Comparison of ENCODE assay signal across 8 mouse cellular contexts in the genomic region with DNA sequence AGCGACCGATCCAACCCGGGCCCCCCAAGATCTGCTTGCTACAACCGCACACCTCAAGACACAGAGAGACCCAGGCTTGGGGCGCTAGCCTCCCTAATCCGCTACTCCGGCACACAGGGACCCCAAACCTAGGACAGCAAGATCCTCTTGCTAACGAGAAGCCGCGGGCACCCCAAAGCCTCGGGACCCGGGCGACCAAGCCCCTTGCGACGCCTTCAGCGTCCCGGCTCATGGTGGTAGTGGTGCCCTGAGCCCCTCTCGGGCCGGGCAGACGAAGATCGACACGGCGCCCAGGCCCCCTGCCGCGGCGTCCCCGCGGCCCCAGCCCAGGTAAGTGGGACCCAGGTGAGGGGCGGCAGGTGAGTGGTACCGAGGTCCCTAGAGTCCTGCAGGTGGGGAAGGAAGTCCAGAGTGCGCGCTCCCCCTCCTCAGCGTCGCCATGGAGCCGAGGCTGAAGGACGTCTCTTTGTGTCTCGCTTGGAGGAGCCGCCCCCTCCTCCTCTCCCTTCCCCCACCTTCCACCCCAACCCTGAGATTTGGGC. TPM values are rescaled to one million over a fixed set of nuclear protein-coding genes. Genes with fewer than 3 reads are reported as not detected.
A peak's percentile ranks its signal among the peaks of the same experiment; 100 is the strongest.
DNase-seq lines count a peak whose midpoint lies in the region; ATAC-seq and TF ChIP-seq lines count a peak whose summit lies in the region.

No protein-coding gene starts in this region.

- H3K9ac ChIP-seq in heart, embryonic 14.5 days (ENCODE audit: low read length): peak overlapping the region; percentile 86
- H3K9ac ChIP-seq in MEL (ENCODE audit: control insufficient read depth, low read depth, low read length, poor library complexity, severe bottlenecking): peak overlapping the region; percentile 72
- H3K9ac ChIP-seq in neural tube, embryonic 14.5 days (replicated peaks; ENCODE audit: low read depth, low read length): peak overlapping the region; percentile 100

- no peak; a peak in 1 of 4 replicates for TF ChIP-seq POLR2A in MEL (IDR thresholded peaks at IDR 0.05; ENCODE audit: control insufficient read depth in 1 of 2, insufficient read depth in 1 of 2, low read depth in 1 of 2, low read length in 2 of 2, poor library complexity in 1 of 2)

- intact Hi-C loops in heart, postnatal 36 days (cut with DNase I): no loop called here

- 0 out of 2 replicates have a peak, but pooled peaks have one; percentile 3 for ATAC-seq in heart, embryonic 14.5 days (ENCODE audit: insufficient number of reproducible peaks, insufficient read depth, low FRiP score, low read depth)
- peak; percentile 30 for ATAC-seq in neural tube, embryonic 14.5 days (ENCODE audit: low read depth)
- ATAC-seq in monocyte, adult 5-6 weeks (replicated peaks; ENCODE audit: insufficient number of reproducible peaks, low FRiP score, low TSS enrichment, poor library complexity, severe bottlenecking): no peak

- peak overlapping the region; percentile 38 to 41; a peak in 2 of 4 replicates for H3K27ac ChIP-seq in heart, embryonic 14.5 days (replicated peaks in 1 of 2; ENCODE audit: control insufficient read depth in 1 of 2, insufficient read depth in 1 of 2, low read depth in 2 of 2, low read length in 2 of 2)
- no peak overlapping the region for H3K27ac ChIP-seq in MEL (ENCODE audit: control insufficient read depth, low read depth, low read length)
- peak overlapping the region; percentile 99 for H3K27ac ChIP-seq in forebrain, embryonic 10.5 days
- H3K27ac ChIP-seq in neural tube, embryonic 14.5 days (ENCODE audit: low read depth, low read length): peak overlapping the region; percentile 97

- TF ChIP-seq EP300 in MEL (IDR thresholded peaks at IDR 0.05; ENCODE audit: low read depth in 1 of 2, low read length in 2 of 2): no peak

- under 1% methylated on average over 36 of the region's 38 CpGs for WGBS in heart, embryonic 14.5 days
- 1% methylated on average over 38 of the region's 38 CpGs for WGBS in forebrain, embryonic 10.5 days
- under 1% methylated on average over 36 of the region's 38 CpGs for WGBS in neural tube, embryonic 14.5 days

- peaks cover 3 to 29% of the 10 kb centered on the region in 2 experiments; a peak in 3 of 4 replicates for H3K4me1 ChIP-seq in heart, embryonic 14.5 days (ENCODE audit: control insufficient read depth in 2 of 2, insufficient read depth in 2 of 2, low read length in 2 of 2)
- peaks cover 0 to 11% of the 10 kb centered on the region in 2 experiments; a peak in 2 of 4 replicates for H3K4me1 ChIP-seq in MEL (ENCODE audit: control insufficient read depth in 1 of 2, insufficient read depth in 2 of 2, low read length in 2 of 2)
- H3K4me1 ChIP-seq in forebrain, embryonic 10.5 days: peaks cover 67% of the 10 kb centered on the region
- peaks cover 35% of the 10 kb centered on the region for H3K4me1 ChIP-seq in neural tube, embryonic 14.5 days (ENCODE audit: control insufficient read depth, insufficient read depth, low read length)

- H3K9me3 ChIP-seq in heart, embryonic 14.5 days (ENCODE audit: control insufficient read depth, low read length): no peaks in the 10 kb centered on the region
- H3K9me3 ChIP-seq in MEL (replicated peaks; ENCODE audit: insufficient read depth, low read length): no peaks in the 10 kb centered on the region
- no peaks in the 10 kb centered on the region for H3K9me3 ChIP-seq in forebrain, embryonic 10.5 days
- no peaks in the 10 kb centered on the region for H3K9me3 ChIP-seq in neural tube, embryonic 14.5 days (ENCODE audit: control insufficient read depth, low read length)

- TF ChIP-seq RAD21 in MEL (IDR thresholded peaks at IDR 0.05; ENCODE audit: low read depth, low read length): no peak

- DNase-seq in heart, postnatal 36 days: no peak
- peak; percentile 54 for DNase-seq in MEL (ENCODE audit: low read depth, low spot score)
- DNase-seq in forebrain, embryonic 10.5 days (ENCODE audit: extremely low spot score, low spot score): peak; percentile 60
- peak; percentile 32 to 52 for DNase-seq in kidney, postnatal 4 days
- DNase-seq in spleen, postnatal 10 days (ENCODE audit: low spot score in 2 of 2): no peak

- H3K4me3 ChIP-seq in heart, embryonic 14.5 days (ENCODE audit: control insufficient read depth in 1 of 2, insufficient read depth in 1 of 2, low read depth in 1 of 2, low read length in 2 of 2): peak overlapping the region; percentile 61 to 83
- peak overlapping the region; percentile 61 to 68 for H3K4me3 ChIP-seq in MEL (ENCODE audit: control insufficient read depth in 1 of 2, insufficient read depth in 1 of 2, low read depth in 2 of 2, low read length in 2 of 2)
- H3K4me3 ChIP-seq in forebrain, embryonic 10.5 days: peak overlapping the region; percentile 79
- H3K4me3 ChIP-seq in neural tube, embryonic 14.5 days (ENCODE audit: low read depth, low read length): peak overlapping the region; percentile 100

- H3K27me3 ChIP-seq in heart, embryonic 14.5 days (ENCODE audit: control insufficient read depth, insufficient read depth, low read length): 0 out of 2 replicates have a peak, but pooled peaks cover 3% of the 10 kb centered on the region
- H3K27me3 ChIP-seq in MEL (ENCODE audit: control insufficient read depth in 1 of 2, insufficient read depth in 2 of 2, low read length in 2 of 2): peaks cover 7 to 11% of the 10 kb centered on the region in 2 experiments
- peaks cover 31% of the 10 kb centered on the region for H3K27me3 ChIP-seq in forebrain, embryonic 10.5 days (ENCODE audit: poor library complexity, severe bottlenecking)
- H3K27me3 ChIP-seq in neural tube, embryonic 14.5 days (ENCODE audit: control insufficient read depth, insufficient read depth, low read length): no peaks in the 10 kb centered on the region; the same call in 1 of the 2 replicates

- peaks cover 3% of the 10 kb centered on the region; the same call in 1 of the 2 replicates for H3K79me2 ChIP-seq in MEL (ENCODE audit: control insufficient read depth, insufficient read depth, low read length, poor library complexity)

- peaks cover 8% of the 10 kb centered on the region for H3K36me3 ChIP-seq in heart, embryonic 14.5 days (ENCODE audit: control insufficient read depth, insufficient read depth, low read length)
- peaks cover 0 to 5% of the 10 kb centered on the region in 2 experiments; a peak in 2 of 4 replicates for H3K36me3 ChIP-seq in MEL (ENCODE audit: control insufficient read depth in 1 of 2, insufficient read depth in 2 of 2, low read length in 2 of 2)
- H3K36me3 ChIP-seq in forebrain, embryonic 10.5 days (replicated peaks): peaks cover 37% of the 10 kb centered on the region
- H3K36me3 ChIP-seq in neural tube, embryonic 14.5 days (ENCODE audit: control insufficient read depth, insufficient read depth, low read length): 0 out of 2 replicates have a peak, but pooled peaks cover 9% of the 10 kb centered on the region

- H3K4me2 ChIP-seq in heart, embryonic 14.5 days (ENCODE audit: low read length): peak overlapping the region; percentile 85
- peak overlapping the region; percentile 99 for H3K4me2 ChIP-seq in neural tube, embryonic 14.5 days (ENCODE audit: low read depth, low read length)

- TF ChIP-seq CTCF in MEL (IDR thresholded peaks at IDR 0.05 in 2 of 3, conservative IDR thresholded peaks at IDR 0.05 in 1 of 3; ENCODE audit: control insufficient read depth in 1 of 3, insufficient read depth in 1 of 3, low read depth in 2 of 3, low read length in 3 of 3, poor library complexity in 1 of 3, severe bottlenecking in 1 of 3): no peak

TF ChIP-seq in MEL, 35 proteins besides CTCF, POLR2A, EP300 and RAD21:
- TF ChIP-seq MYC (IDR thresholded peaks at IDR 0.05; ENCODE audit: low read depth, low read length) (no peak), MXI1 (IDR thresholded peaks at IDR 0.05; ENCODE audit: low read depth, low read length) (0 out of 2 replicates have a peak, but pooled peaks have one; percentile 16), TCF12 (IDR thresholded peaks at IDR 0.05; ENCODE audit: low read depth, low read length) (no peak), UBTF (IDR thresholded peaks at IDR 0.05; ENCODE audit: borderline replicate concordance, insufficient read depth, low read depth, low read length) (no peak), MAZ (IDR thresholded peaks at IDR 0.05; ENCODE audit: low read depth, low read length) (no peak), NRF1 (IDR thresholded peaks at IDR 0.05; ENCODE audit: insufficient read depth, low read depth, low read length, poor library complexity, severe bottlenecking) (no peak)

RNA-seq across cellular contexts. Expression of a gene that starts 0.4 kb away (rescaled TPM):
- polyA plus RNA-seq in heart, embryonic 14.5 days (2014; fragmentation: Nextera tagmentation; extraction: Ambion mirVana): 15.2 and 16.8 TPM in 2 replicates
- total RNA-seq in heart, postnatal 36 days (2021): 10 to 100 TPM; 76.8 to 94.9 TPM
- 3.4 and 3.9 TPM in 2 replicates for total RNA-seq in MEL (2012; rRNA removed)
- 1 to 10 TPM in 1 of 2 experiments, not detected in 1; 5.4 TPM for polyA plus RNA-seq in MEL (2012; ENCODE audit: insufficient read depth in 1 of 2, insufficient read length in 2 of 2, low read depth in 1 of 2, low replicate concordance in 2 of 2, missing spikeins in 1 of 2)
- 79.1 and 83.0 TPM in 2 replicates for polyA plus RNA-seq in forebrain, embryonic 10.5 days (2016; fragmentation: Nextera tagmentation; extraction: Ambion mirVana)
- 232 and 271 TPM in 2 replicates for polyA plus RNA-seq in neural tube, embryonic 14.5 days (2014; fragmentation: Nextera tagmentation; extraction: Ambion mirVana)
- total RNA-seq in monocyte, adult 5-6 weeks (2017): 15.4 to 20.7 TPM (median 16.7 TPM) in 3 replicates

Comparison
In these comparisons a context has a peak if more than half of its experiments do, and no peak if none do; other contexts are left out.
1. DNase-seq: peak in MEL (single experiment), forebrain, embryonic 10.5 days (single experiment) and kidney, postnatal 4 days (2 of 2); none in heart, postnatal 36 days (0 of 2) and spleen, postnatal 10 days (0 of 2).
2. Peak in every context shown above with its lines, with median percentiles within 50 percentile points of each other: H3K4me3 ChIP-seq and H3K9ac ChIP-seq.